In the genomic region with DNA sequence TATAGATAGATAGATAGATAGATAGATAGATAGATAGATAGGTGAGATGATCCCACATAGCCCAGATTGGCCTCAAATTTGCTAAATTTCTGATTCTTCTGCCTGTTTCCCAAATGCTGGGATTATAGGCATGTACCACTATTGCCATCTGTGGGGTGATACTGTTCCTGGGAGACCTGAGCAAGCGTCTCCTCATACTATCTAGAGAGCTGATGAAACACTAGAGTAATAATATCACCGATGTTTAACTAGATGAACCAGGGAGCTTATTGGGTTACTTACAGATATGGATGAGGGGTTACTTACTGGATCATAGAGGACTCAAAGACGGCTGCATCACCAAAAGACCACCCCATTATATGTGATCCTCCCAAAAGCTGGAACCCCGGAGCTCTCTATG, we compare ENCODE assay signal across 22 mouse cellular contexts. TPM values are rescaled to one million over a fixed set of nuclear protein-coding genes. Genes with fewer than 3 reads are reported as not detected.
"Had no signal": no experiment of that assay in that cellular context is flagged by ENCODE, and none has a peak within 500 bp of the region (broad histone marks: within the 10 kb centered on the region; RNA-seq: fewer than 3 reads in every experiment).

No protein-coding gene starts in this region.

- DNase-seq: liver, postnatal 0 days; lung, adult 2 months; lung, postnatal 14 days; lung, postnatal 36 days; retina, postnatal 1 day; right cerebral cortex, adult 18-20 months; right cerebral cortex, postnatal 25 days; right cerebral cortex, postnatal 4 days; spleen, adult 18-20 months; thymus, adult 18-20 months; thymus, postnatal 14 days; thymus, postnatal 36 days had no signal

- ATAC-seq: liver, postnatal 0 days; lung, postnatal 0 days; midbrain, embryonic 13.5 days; midbrain, embryonic 15.5 days had no signal

- H3K27me3 ChIP-seq: lung, embryonic 15.5 days; megakaryocyte, embryonic 14.5 days; midbrain, embryonic 13.5 days; midbrain, embryonic 15.5 days; neural tube, embryonic 13.5 days; neural tube, embryonic 15.5 days had no signal

- H3K4me2 ChIP-seq: lung, embryonic 15.5 days; midbrain, embryonic 11.5 days; midbrain, embryonic 13.5 days; midbrain, embryonic 15.5 days; neural tube, embryonic 13.5 days; neural tube, embryonic 15.5 days had no signal

- H3K27ac ChIP-seq: lung, embryonic 15.5 days; macrophage; midbrain, embryonic 13.5 days; midbrain, embryonic 15.5 days; neural tube, embryonic 13.5 days; neural tube, embryonic 15.5 days had no signal

- H3K36me3 ChIP-seq: lung, embryonic 15.5 days; midbrain, embryonic 13.5 days; midbrain, embryonic 15.5 days; neural tube, embryonic 13.5 days; neural tube, embryonic 15.5 days had no signal

- H3K4me3 ChIP-seq: lung, embryonic 15.5 days; megakaryocyte, embryonic 14.5 days; midbrain, embryonic 13.5 days; midbrain, embryonic 15.5 days; neural tube, embryonic 13.5 days; neural tube, embryonic 15.5 days had no signal

- H3K9me3 ChIP-seq: lung, embryonic 15.5 days; megakaryocyte, embryonic 14.5 days; midbrain, embryonic 13.5 days; midbrain, embryonic 15.5 days; neural tube, embryonic 13.5 days; neural tube, embryonic 15.5 days had no signal

- H3K9ac ChIP-seq: liver, postnatal 0 days; lung, embryonic 15.5 days; midbrain, embryonic 13.5 days; midbrain, embryonic 15.5 days; neural tube, embryonic 13.5 days; neural tube, embryonic 15.5 days had no signal

RNA-seq across cellular contexts. Expression of a gene that starts 24.5 kb away (rescaled TPM):
- polyA plus RNA-seq: liver, postnatal 0 days; stomach, embryonic 14.5 days had no signal
